Mouse (Mus musculus) brain, embryonic 14.5 days (tissue): ENCODE data around the gene Nptn.

ENCODE experiments used
- CTCF ChIP-seq: fragments of 200-500 bp; IDR thresholded peaks from 2 replicates; pipeline ENCODE4 v1.5.1; 2012; ENCODE audit warnings: inconsistent platforms, mild to moderate bottlenecking, moderate library complexity, borderline replicate concordance; ENCODE audit not compliant: insufficient read depth, insufficient read length; ENCODE audit errors: extremely low read depth
- POLR2A ChIP-seq: fragments of 200-500 bp; IDR thresholded peaks from 2 replicates; pipeline ENCODE4 v1.6.1; 2012; ENCODE audit warnings: mild to moderate bottlenecking, inconsistent platforms, borderline replicate concordance; ENCODE audit not compliant: poor library complexity, insufficient read depth, insufficient read length, severe bottlenecking; ENCODE audit errors: extremely low read depth

DNA sequence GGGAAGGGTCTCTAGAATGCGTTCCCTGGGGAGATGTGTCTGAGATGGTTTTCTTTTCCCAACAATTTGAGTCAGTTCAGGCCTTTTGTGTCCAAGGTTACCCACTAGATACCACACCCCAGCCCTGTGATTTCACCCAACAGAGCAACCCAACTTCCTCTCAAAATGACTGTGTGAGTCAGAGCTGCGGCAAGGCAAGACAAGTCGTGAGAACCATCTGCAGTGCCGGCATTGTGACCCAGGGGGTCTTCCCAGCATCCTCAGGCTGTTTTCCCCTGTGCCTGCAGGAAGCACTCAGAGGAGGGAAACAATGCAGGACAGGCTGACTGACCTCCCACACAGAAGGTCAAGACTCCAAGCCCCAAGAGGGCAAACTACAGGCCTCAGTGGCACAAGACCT, 33.1 kb upstream of the Nptn start:
- no peak for TF ChIP-seq CTCF
- TF ChIP-seq POLR2A, result no peak
